Mouse (Mus musculus): ENCODE measurements around the gene Olfr685. TPM values are rescaled to one million over a fixed set of nuclear protein-coding genes. Genes with fewer than 3 reads are reported as not detected.

Gene Olfr685
- polyA plus RNA-seq, 1 experiment from 2014 or later, result 0.31 TPM

- Histone ChIP-seq H3K36me3 (ENCODE audit: control insufficient read depth, insufficient read depth, low read length) (no peaks in the 10 kb centered on the region), H3K4me3 (ENCODE audit: low read depth, low read length) (no peak within 1 kb of the TSS), H3K27me3 (replicated peaks; ENCODE audit: control insufficient read depth, insufficient read depth, low read length) (no peaks in the 10 kb centered on the region), H3K9me3 (ENCODE audit: control insufficient read depth, low read length) (no peaks in the 10 kb centered on the region), H3K9ac (ENCODE audit: low read depth, low read length) (no peak within 1 kb of the TSS), H3K27ac (replicated peaks; ENCODE audit: low read depth, low read length) (no peak within 1 kb of the TSS), H3K4me1 (ENCODE audit: control insufficient read depth, insufficient read depth, low read length) (no peaks in the 10 kb centered on the region), H3K4me2 (ENCODE audit: low read depth, low read length) (no peak within 1 kb of the TSS)
- DNase-seq (ENCODE audit: low spot score) (no peak), ATAC-seq (ENCODE audit: low read depth) (no peak)
- 67% methylated on average over 1 of the region's 1 CpGs for WGBS
Observed at GRCm38 (mm10) chr7:105163553-105163952, 22.3 kb downstream of the Olfr685 start, which contains the start of gene Olfr684. Gene Olfr684, minus strand, starts transcription at chr7:105163653.

DNA sequence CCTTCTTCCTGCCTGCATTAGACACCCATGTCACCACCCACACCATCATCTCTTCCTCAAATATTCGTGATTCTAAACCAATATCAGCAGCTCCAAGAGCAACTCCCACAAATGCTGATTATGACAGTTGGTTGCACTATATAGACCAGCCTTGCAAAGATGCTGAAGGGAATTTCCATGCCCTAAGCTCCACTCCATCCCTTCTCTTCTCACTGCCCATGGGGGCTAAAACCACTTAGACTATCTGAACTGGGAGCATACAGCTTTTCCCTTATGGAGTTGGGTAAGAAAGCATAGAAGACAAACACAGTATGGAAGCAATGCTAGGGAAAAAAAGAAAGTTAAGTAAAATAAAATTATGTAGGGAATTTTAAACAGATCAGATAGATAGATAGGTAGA, 38.9 kb downstream of the Olfr685 start, which contains the start of gene Olfr683:
Olfr683 (minus strand) TSS at position 101 of the 400 bp plus-strand sequence.
- Histone ChIP-seq H3K27me3 (replicated peaks; ENCODE audit: control insufficient read depth, insufficient read depth, low read length) (no peaks in the 10 kb centered on the region), H3K4me3 (ENCODE audit: low read depth, low read length) (no peak within 1 kb of the TSS), H3K36me3 (ENCODE audit: control insufficient read depth, insufficient read depth, low read length) (no peaks in the 10 kb centered on the region), H3K9me3 (ENCODE audit: control insufficient read depth, low read length) (no peaks in the 10 kb centered on the region), H3K9ac (ENCODE audit: low read depth, low read length) (no peak within 1 kb of the TSS), H3K4me2 (ENCODE audit: low read depth, low read length) (no peak within 1 kb of the TSS), H3K27ac (replicated peaks; ENCODE audit: low read depth, low read length) (no peak within 1 kb of the TSS), H3K4me1 (ENCODE audit: control insufficient read depth, insufficient read depth, low read length) (no peaks in the 10 kb centered on the region)
- DNase-seq (ENCODE audit: low spot score), result no peak
- ATAC-seq (ENCODE audit: low read depth), result no peak
- 54% methylated on average over 1 of the region's 1 CpGs for WGBS

DNA sequence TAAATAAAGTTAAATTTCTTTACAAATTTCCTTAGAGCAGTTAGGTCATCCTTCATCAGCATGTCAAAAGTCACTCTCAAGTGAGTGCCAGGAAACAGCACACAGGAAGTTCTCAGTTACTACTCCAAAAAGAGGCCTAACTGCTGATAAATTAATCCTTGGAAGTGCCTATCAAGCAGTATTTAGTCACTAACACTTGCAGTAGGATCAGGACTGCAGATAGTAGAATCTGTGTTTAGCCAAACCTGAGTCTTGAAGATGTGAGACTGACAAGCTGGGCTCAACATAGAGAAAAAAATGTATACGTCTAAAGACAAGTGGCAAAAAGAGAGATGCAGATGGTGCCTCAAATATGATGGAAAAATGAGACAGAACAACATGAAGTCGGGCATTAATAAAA, 44.5 kb downstream of the Olfr685 start:
- Histone ChIP-seq H3K4me2 (ENCODE audit: low read depth, low read length) (no peak overlapping the region), H3K9ac (ENCODE audit: low read depth, low read length) (no peak overlapping the region), H3K27me3 (replicated peaks; ENCODE audit: control insufficient read depth, insufficient read depth, low read length) (no peaks in the 10 kb centered on the region), H3K36me3 (ENCODE audit: control insufficient read depth, insufficient read depth, low read length) (no peaks in the 10 kb centered on the region), H3K27ac (replicated peaks; ENCODE audit: low read depth, low read length) (no peak overlapping the region), H3K4me1 (ENCODE audit: control insufficient read depth, insufficient read depth, low read length) (no peaks in the 10 kb centered on the region), H3K4me3 (ENCODE audit: low read depth, low read length) (no peak overlapping the region), H3K9me3 (ENCODE audit: control insufficient read depth, low read length) (no peaks in the 10 kb centered on the region)
- 80% methylated on average over 2 of the region's 2 CpGs for WGBS
- no peak for ATAC-seq (ENCODE audit: low read depth)
- DNase-seq (ENCODE audit: low spot score), result no peak

Other genes starting within 250 kb of the Olfr685 start
- not detected in 2 replicates for gene Olfr670, start 223.4 kb downstream of the Olfr685 start, polyA plus RNA-seq (2014; fragmentation: Nextera tagmentation; extraction: Ambion mirVana)
- not detected in 2 replicates for gene Olfr671, start 206.9 kb downstream of the Olfr685 start, polyA plus RNA-seq (2014; fragmentation: Nextera tagmentation; extraction: Ambion mirVana)
- 0.22 and 0.36 TPM in 2 replicates for gene Olfr672, start 184.0 kb downstream of the Olfr685 start, polyA plus RNA-seq (2014; fragmentation: Nextera tagmentation; extraction: Ambion mirVana)
- not detected in 2 replicates for gene Olfr675, start 157.6 kb downstream of the Olfr685 start, polyA plus RNA-seq (2014; fragmentation: Nextera tagmentation; extraction: Ambion mirVana)
- gene Olfr676, start 153.3 kb downstream of the Olfr685 start, polyA plus RNA-seq (2014; fragmentation: Nextera tagmentation; extraction: Ambion mirVana), result not detected in 2 replicates
- gene Olfr677, start 134.6 kb downstream of the Olfr685 start, polyA plus RNA-seq (2014; fragmentation: Nextera tagmentation; extraction: Ambion mirVana), result not detected in 2 replicates
- not detected in 2 replicates for gene Olfr678, start 121.5 kb downstream of the Olfr685 start, polyA plus RNA-seq (2014; fragmentation: Nextera tagmentation; extraction: Ambion mirVana)
- 0.06 TPM in 1 of 2 replicates, not detected in the other for gene Olfr679, start 104.8 kb downstream of the Olfr685 start, polyA plus RNA-seq (2014; fragmentation: Nextera tagmentation; extraction: Ambion mirVana)
- not detected in 2 replicates for gene Olfr680-ps1, start 93.2 kb downstream of the Olfr685 start, polyA plus RNA-seq (2014; fragmentation: Nextera tagmentation; extraction: Ambion mirVana)
- 0.18 TPM in 1 of 2 replicates, not detected in the other for gene Olfr681, start 69.2 kb downstream of the Olfr685 start, polyA plus RNA-seq (2014; fragmentation: Nextera tagmentation; extraction: Ambion mirVana)
- gene Olfr683, start 39.0 kb downstream of the Olfr685 start, polyA plus RNA-seq (2014; fragmentation: Nextera tagmentation; extraction: Ambion mirVana), result not detected in 2 replicates
- gene Olfr684, start 22.4 kb downstream of the Olfr685 start, polyA plus RNA-seq (2014; fragmentation: Nextera tagmentation; extraction: Ambion mirVana), result not detected in 2 replicates
- not detected in 2 replicates for gene Olfr686, start 21.5 kb upstream of the Olfr685 start, polyA plus RNA-seq (2014; fragmentation: Nextera tagmentation; extraction: Ambion mirVana)
- not detected in 2 replicates for gene Olfr688, start 102.1 kb upstream of the Olfr685 start, polyA plus RNA-seq (2014; fragmentation: Nextera tagmentation; extraction: Ambion mirVana)
- 0.18 TPM in 2 replicates for gene Olfr689, start 125.2 kb upstream of the Olfr685 start, polyA plus RNA-seq (2014; fragmentation: Nextera tagmentation; extraction: Ambion mirVana)
- gene Olfr690, start 148.1 kb upstream of the Olfr685 start, polyA plus RNA-seq (2014; fragmentation: Nextera tagmentation; extraction: Ambion mirVana), result not detected in 2 replicates
- gene Olfr691, start 156.3 kb upstream of the Olfr685 start, polyA plus RNA-seq (2014; fragmentation: Nextera tagmentation; extraction: Ambion mirVana), result 0.34 TPM in 1 of 2 replicates, not detected in the other
- 0.18 and 0.35 TPM in 2 replicates for gene Olfr692, start 182.2 kb upstream of the Olfr685 start, polyA plus RNA-seq (2014; fragmentation: Nextera tagmentation; extraction: Ambion mirVana)
- gene Gm5901, start 189.0 kb upstream of the Olfr685 start, polyA plus RNA-seq (2014; fragmentation: Nextera tagmentation; extraction: Ambion mirVana), result 0.42 TPM in 1 of 2 replicates, not detected in the other
- gene Fam160a2, start 214.0 kb upstream of the Olfr685 start, polyA plus RNA-seq (2014; fragmentation: Nextera tagmentation; extraction: Ambion mirVana), result 37.6 and 39.0 TPM in 2 replicates
- 0.10 and 0.36 TPM in 2 replicates for gene Cnga4, start 218.6 kb upstream of the Olfr685 start, polyA plus RNA-seq (2014; fragmentation: Nextera tagmentation; extraction: Ambion mirVana)
- gene Cckbr, start 239.7 kb upstream of the Olfr685 start, polyA plus RNA-seq (2014; fragmentation: Nextera tagmentation; extraction: Ambion mirVana), result 0.10 and 0.22 TPM in 2 replicates

Measured in embryonic facial prominence, embryonic 14.5 days (tissue).